9 mouse cellular contexts compared by ENCODE assay signal in the genomic region with DNA sequence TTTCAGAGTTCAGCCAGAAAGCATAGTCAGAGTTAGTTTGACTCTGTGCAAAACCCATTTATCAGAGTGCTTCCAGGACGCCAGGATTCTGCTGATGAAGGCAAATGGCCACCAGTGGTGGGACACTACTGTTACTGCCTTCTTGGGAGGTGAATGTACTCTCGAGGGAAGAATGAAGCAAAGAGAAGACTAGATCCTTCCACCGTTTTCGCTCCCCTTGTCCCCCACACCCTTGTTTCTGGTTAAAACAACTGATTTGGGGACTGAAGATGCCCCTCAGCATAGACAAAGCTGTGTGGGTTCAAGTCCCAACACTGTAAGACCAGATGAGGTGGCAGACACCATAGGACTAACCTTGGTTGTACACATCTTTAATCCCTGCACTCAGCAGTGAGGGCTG. TPM values are rescaled to one million over a fixed set of nuclear protein-coding genes. Genes with fewer than 3 reads are reported as not detected.
DNase-seq lines count a peak whose midpoint lies in the region; ATAC-seq lines count a peak whose summit lies in the region.
"Had no signal": no experiment of that assay in that cellular context is flagged by ENCODE, and none has a peak within 500 bp of the region (broad histone marks: within the 10 kb centered on the region; RNA-seq: fewer than 3 reads in every experiment).

No protein-coding gene starts in this region.

- H3K27ac ChIP-seq in kidney, embryonic 14.5 days (ENCODE audit: low read depth, low read length): peak overlapping the region; percentile 98
- H3K27ac ChIP-seq in limb, embryonic 12.5 days: peak overlapping the region; percentile 97; the same call in 1 of the 2 replicates
- H3K27ac ChIP-seq in hindbrain, embryonic 13.5 days: no peak overlapping the region; the same call in 1 of the 2 replicates

- H3K27me3 ChIP-seq in kidney, embryonic 14.5 days (ENCODE audit: control insufficient read depth, insufficient read depth, low read length): no peaks in the 10 kb centered on the region
- H3K27me3 ChIP-seq in limb, embryonic 12.5 days: no peaks in the 10 kb centered on the region
- no peaks in the 10 kb centered on the region for H3K27me3 ChIP-seq in hindbrain, embryonic 13.5 days
- H3K27me3 ChIP-seq: midbrain, embryonic 15.5 days had no signal

- H3K4me1 ChIP-seq in kidney, embryonic 14.5 days (ENCODE audit: control insufficient read depth, insufficient read depth, low read length): peaks cover 67% of the 10 kb centered on the region
- peaks cover 65% of the 10 kb centered on the region for H3K4me1 ChIP-seq in limb, embryonic 12.5 days (replicated peaks)
- peaks cover 62% of the 10 kb centered on the region for H3K4me1 ChIP-seq in hindbrain, embryonic 13.5 days (replicated peaks)

- no peaks in the 10 kb centered on the region for H3K9me3 ChIP-seq in kidney, embryonic 14.5 days (ENCODE audit: control insufficient read depth, low read length)
- no peaks in the 10 kb centered on the region for H3K9me3 ChIP-seq in limb, embryonic 12.5 days
- H3K9me3 ChIP-seq in hindbrain, embryonic 13.5 days: no peaks in the 10 kb centered on the region
- H3K9me3 ChIP-seq: midbrain, embryonic 15.5 days had no signal

- ATAC-seq in kidney, embryonic 14.5 days (ENCODE audit: low FRiP score, low TSS enrichment): no peak
- ATAC-seq in limb, embryonic 12.5 days (ENCODE audit: insufficient number of reproducible peaks, insufficient read depth, low FRiP score, low TSS enrichment, low read depth): no peak
- ATAC-seq in hindbrain, embryonic 13.5 days (ENCODE audit: low FRiP score): no peak

- no peak overlapping the region for H3K9ac ChIP-seq in kidney, embryonic 14.5 days (ENCODE audit: low read depth, low read length)
- H3K9ac ChIP-seq in limb, embryonic 12.5 days (replicated peaks): no peak overlapping the region
- no peak overlapping the region for H3K9ac ChIP-seq in hindbrain, embryonic 13.5 days

- H3K4me3 ChIP-seq in kidney, embryonic 14.5 days (ENCODE audit: low read length): no peak overlapping the region
- H3K4me3 ChIP-seq in limb, embryonic 12.5 days (replicated peaks): no peak overlapping the region
- no peak overlapping the region for H3K4me3 ChIP-seq in hindbrain, embryonic 13.5 days

- H3K36me3 ChIP-seq in kidney, embryonic 14.5 days (ENCODE audit: control insufficient read depth, insufficient read depth, low read length): no peaks in the 10 kb centered on the region; the same call in 1 of the 2 replicates
- no peaks in the 10 kb centered on the region for H3K36me3 ChIP-seq in limb, embryonic 12.5 days
- H3K36me3 ChIP-seq in hindbrain, embryonic 13.5 days: no peaks in the 10 kb centered on the region
- H3K36me3 ChIP-seq: midbrain, embryonic 15.5 days had no signal

- no peak for DNase-seq in kidney, adult 8-10 months
- peak; percentile 19 for DNase-seq in 3T3-L1 (ENCODE audit: low read depth, low spot score)
- DNase-seq in adipocyte (ENCODE audit: low spot score): peak; percentile 55
- no peak for DNase-seq in frontal cortex, postnatal 25 days (ENCODE audit: low spot score in 2 of 2)
- no peak for DNase-seq in left cerebral cortex, postnatal 25 days (ENCODE audit: low spot score in 2 of 2)

- H3K4me2 ChIP-seq in kidney, embryonic 14.5 days (replicated peaks; ENCODE audit: low read depth, low read length): no peak overlapping the region
- H3K4me2 ChIP-seq in limb, embryonic 12.5 days: no peak overlapping the region; the same call in 1 of the 2 replicates
- H3K4me2 ChIP-seq in hindbrain, embryonic 13.5 days: no peak overlapping the region

- 64% methylated on average over 4 of the region's 4 CpGs for WGBS in kidney, embryonic 14.5 days
- WGBS in limb, embryonic 12.5 days: 66% methylated on average over 4 of the region's 4 CpGs
- whole genome bisulfite sequencing in hindbrain, embryonic 13.5 days: 74% methylated on average over 4 of the region's 4 CpGs

- intact Hi-C loops in left cerebral cortex, postnatal 25 days (cut with DNase I): no loop called here

RNA-seq across cellular contexts. Expression of a gene that starts 9.0 kb away (rescaled TPM):
- polyA plus RNA-seq in kidney, embryonic 14.5 days (2014; fragmentation: Nextera tagmentation; extraction: Ambion mirVana): 1.6 and 2.6 TPM in 2 replicates
- polyA plus RNA-seq in limb, embryonic 12.5 days (2016; fragmentation: Nextera tagmentation; extraction: Ambion mirVana): 0.79 and 1.0 TPM in 2 replicates
- 1.9 and 2.4 TPM in 2 replicates for polyA plus RNA-seq in hindbrain, embryonic 13.5 days (2015; fragmentation: Nextera tagmentation; extraction: Ambion mirVana)
- 100 to 1,000 TPM in 1 of 2 experiments, 10 to 100 TPM in 1; 92.5 to 121 TPM for total RNA-seq in left cerebral cortex, postnatal 25 days (2021)

RNA-seq across cellular contexts. Expression of a gene that starts 11.2 kb away (rescaled TPM):
- polyA plus RNA-seq in kidney, embryonic 14.5 days (2014; fragmentation: Nextera tagmentation; extraction: Ambion mirVana): 21.6 and 33.7 TPM in 2 replicates
- 32.7 and 35.3 TPM in 2 replicates for polyA plus RNA-seq in limb, embryonic 12.5 days (2016; fragmentation: Nextera tagmentation; extraction: Ambion mirVana)
- 31.5 and 33.0 TPM in 2 replicates for polyA plus RNA-seq in hindbrain, embryonic 13.5 days (2015; fragmentation: Nextera tagmentation; extraction: Ambion mirVana)
- 100 to 1,000 TPM; 190 to 193 TPM for total RNA-seq in left cerebral cortex, postnatal 25 days (2021)

RNA-seq across cellular contexts. Expression of a gene that starts 20.6 kb away (rescaled TPM):
- 28.1 and 43.1 TPM in 2 replicates for polyA plus RNA-seq in kidney, embryonic 14.5 days (2014; fragmentation: Nextera tagmentation; extraction: Ambion mirVana)
- polyA plus RNA-seq in limb, embryonic 12.5 days (2016; fragmentation: Nextera tagmentation; extraction: Ambion mirVana): 48.1 and 54.1 TPM in 2 replicates
- 48.7 and 50.2 TPM in 2 replicates for polyA plus RNA-seq in hindbrain, embryonic 13.5 days (2015; fragmentation: Nextera tagmentation; extraction: Ambion mirVana)
- total RNA-seq in left cerebral cortex, postnatal 25 days (2021): 10 to 100 TPM; 53.9 to 54.7 TPM

RNA-seq across cellular contexts. Expression of a gene that starts 43.7 kb away (rescaled TPM):
- 28.0 and 31.8 TPM in 2 replicates for polyA plus RNA-seq in kidney, embryonic 14.5 days (2014; fragmentation: Nextera tagmentation; extraction: Ambion mirVana)
- polyA plus RNA-seq in limb, embryonic 12.5 days (2016; fragmentation: Nextera tagmentation; extraction: Ambion mirVana): 22.3 and 24.9 TPM in 2 replicates
- 117 and 122 TPM in 2 replicates for polyA plus RNA-seq in hindbrain, embryonic 13.5 days (2015; fragmentation: Nextera tagmentation; extraction: Ambion mirVana)
- total RNA-seq in left cerebral cortex, postnatal 25 days (2021): 100 to 1,000 TPM; 719 to 771 TPM

RNA-seq across cellular contexts. Expression of a gene that starts 52.4 kb away (rescaled TPM):
- polyA plus RNA-seq in kidney, embryonic 14.5 days (2014; fragmentation: Nextera tagmentation; extraction: Ambion mirVana): 1.6 and 2.4 TPM in 2 replicates
- 2.5 and 3.3 TPM in 2 replicates for polyA plus RNA-seq in limb, embryonic 12.5 days (2016; fragmentation: Nextera tagmentation; extraction: Ambion mirVana)
- polyA plus RNA-seq in hindbrain, embryonic 13.5 days (2015; fragmentation: Nextera tagmentation; extraction: Ambion mirVana): 6.2 and 7.0 TPM in 2 replicates
- total RNA-seq in left cerebral cortex, postnatal 25 days (2021): 100 to 1,000 TPM; 138 to 148 TPM

Comparison
In these comparisons a context has a peak if more than half of its experiments do, and no peak if none do; other contexts are left out.
1. DNase-seq: peak in 3T3-L1 (single experiment) and adipocyte (single experiment); none in kidney, adult 8-10 months (0 of 2), frontal cortex, postnatal 25 days (0 of 2) and left cerebral cortex, postnatal 25 days (0 of 2).